Mouse (Mus musculus) gastrocnemius, adult 8-10 months (tissue): ENCODE results near the gene Rcan2. TPM values are rescaled to one million over a fixed set of nuclear protein-coding genes. Genes with fewer than 3 reads are reported as not detected.

Source experiments
- DNase-seq, 2 experiments: peaks; one replicate each; pipeline ENCODE4 v3.0.0; 2022; ENCODE audit warnings: low spot score in 2 of 2
- total RNA-seq, 4 experiments: library from RNA; stranded (reverse); gene quantifications; 2 replicates each; pipeline ENCODE4 v1.2.4; 2022

Rcan2 gene
- total RNA-seq, 4 experiments from 2014 or later = 40.1 to 55.7 (median 44.0) TPM

GRCm38 (mm10) chr17:44013756-44014510, 212.8 kb downstream of the Rcan2 start:
- DNase-seq = no peak

- no peak for DNase-seq
Measured at GRCm38 (mm10) chr17:44016314-44016713, 215.2 kb downstream of the Rcan2 start.

GRCm38 (mm10) chr17:44020707-44021220, 219.6 kb downstream of the Rcan2 start:
- DNase-seq = no peak

- no peak for DNase-seq
Measured at GRCm38 (mm10) chr17:44023842-44024241, 222.7 kb downstream of the Rcan2 start.

GRCm38 (mm10) chr17:44025011-44025410, 223.9 kb downstream of the Rcan2 start:
- DNase-seq = no peak

GRCm38 (mm10) chr17:44025935-44026334, 224.8 kb downstream of the Rcan2 start:
- no peak for DNase-seq

GRCm38 (mm10) chr17:44026378-44026777, 225.2 kb downstream of the Rcan2 start:
- DNase-seq = no peak

- DNase-seq = no peak
Measured at GRCm38 (mm10) chr17:44026786-44027185, 225.6 kb downstream of the Rcan2 start.

GRCm38 (mm10) chr17:44027311-44027710, 226.2 kb downstream of the Rcan2 start:
- no peak for DNase-seq

GRCm38 (mm10) chr17:44029616-44030015, 228.5 kb downstream of the Rcan2 start:
- no peak for DNase-seq

- DNase-seq = no peak
Measured at GRCm38 (mm10) chr17:44030776-44031587, 229.8 kb downstream of the Rcan2 start.

- no peak for DNase-seq
Measured at GRCm38 (mm10) chr17:44035005-44035404, 233.9 kb downstream of the Rcan2 start.

GRCm38 (mm10) chr17:44038656-44039055, 237.5 kb downstream of the Rcan2 start:
- no peak for DNase-seq

- DNase-seq = no peak
Measured at GRCm38 (mm10) chr17:44040449-44040848, 239.3 kb downstream of the Rcan2 start.

- no peak for DNase-seq
Measured at GRCm38 (mm10) chr17:44042301-44042700, 241.2 kb downstream of the Rcan2 start.

- no peak for DNase-seq
Measured at GRCm38 (mm10) chr17:44042861-44043260, 241.7 kb downstream of the Rcan2 start.

- DNase-seq = no peak
Measured at GRCm38 (mm10) chr17:44053427-44053826, 252.3 kb downstream of the Rcan2 start.

GRCm38 (mm10) chr17:44057123-44057522, 256.0 kb downstream of the Rcan2 start:
- no peak for DNase-seq

GRCm38 (mm10) chr17:44058145-44058544, 257.0 kb downstream of the Rcan2 start:
- no peak for DNase-seq

GRCm38 (mm10) chr17:44060781-44061180, 259.6 kb downstream of the Rcan2 start:
- no peak for DNase-seq

GRCm38 (mm10) chr17:44061289-44061890, 260.2 kb downstream of the Rcan2 start:
- DNase-seq = no peak

GRCm38 (mm10) chr17:44068876-44069275, 267.7 kb downstream of the Rcan2 start:
- no peak for DNase-seq
